Mouse (Mus musculus) ZHBTc4 (cell line): Measurements from ENCODE around the gene Btg4.
"Not testable (repeated sequence)": the region's sequence is repeated elsewhere in the genome, so short reads cannot be mapped to it uniquely, and the experiment has no call there.

Source experiments
- DNase-seq: peaks from one replicate; pipeline ENCODE4 v3.0.0-alpha.2; 2011; ENCODE audit warnings: low read depth, low spot score

Btg4 gene

DNA sequence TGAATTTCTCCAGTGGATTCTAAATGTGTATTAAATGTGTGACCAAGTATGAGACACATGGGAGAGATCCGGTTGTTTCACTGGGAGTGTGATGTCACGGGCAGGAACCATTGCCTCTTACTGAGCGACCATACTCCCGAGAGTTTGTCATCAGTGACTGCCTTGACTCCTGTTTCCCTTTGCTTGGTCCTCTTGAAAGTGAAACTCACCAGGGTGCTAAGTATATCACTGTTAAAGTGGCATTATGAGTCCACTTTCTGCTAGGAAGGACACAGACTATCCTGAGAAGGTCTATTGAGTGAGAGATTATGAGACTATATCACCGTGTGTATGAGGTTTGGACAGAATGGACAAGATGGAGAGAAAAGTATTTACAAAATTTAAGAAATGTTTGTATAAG lies 20.9 kb downstream of the Btg4 start:
- no peak for DNase-seq

DNA sequence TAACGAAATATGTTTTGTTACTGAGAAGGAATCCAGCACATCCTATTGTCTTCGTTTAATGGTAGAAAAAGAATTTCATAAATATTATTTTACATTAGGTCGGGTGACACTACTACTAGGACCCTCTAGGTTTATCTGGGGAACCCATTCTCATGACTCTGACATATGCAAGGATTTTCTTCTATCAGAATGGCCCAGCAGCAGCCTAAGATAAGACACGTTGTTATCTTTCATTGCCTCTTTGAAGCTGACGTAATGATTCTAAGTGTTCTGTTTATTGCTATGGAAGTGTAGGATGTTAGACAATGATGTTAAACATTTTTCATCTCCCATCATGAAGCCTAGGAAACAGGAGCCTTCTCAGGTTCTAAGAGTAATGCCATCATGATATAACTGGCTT lies 33.0 kb downstream of the Btg4 start:
- no peak for DNase-seq

DNA sequence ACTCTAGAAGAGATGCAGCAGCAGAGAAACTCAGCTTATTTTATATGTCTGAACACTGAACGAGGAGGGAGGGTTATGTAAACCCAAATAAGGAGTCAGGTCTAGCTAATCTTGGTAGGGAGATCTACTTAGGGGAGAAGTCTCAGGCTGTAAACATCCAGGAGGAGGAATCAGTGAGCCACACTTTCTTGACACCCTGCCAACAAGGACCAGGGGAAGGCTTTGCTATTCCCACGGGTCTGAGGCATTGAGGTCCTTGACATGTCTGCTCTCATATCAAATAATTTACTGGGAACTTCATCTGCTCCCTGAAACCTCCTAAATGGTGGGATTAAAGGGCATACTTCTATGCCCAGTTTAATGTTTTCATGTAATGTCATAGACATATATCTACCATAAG lies 35.6 kb downstream of the Btg4 start:
- no peak for DNase-seq

DNA sequence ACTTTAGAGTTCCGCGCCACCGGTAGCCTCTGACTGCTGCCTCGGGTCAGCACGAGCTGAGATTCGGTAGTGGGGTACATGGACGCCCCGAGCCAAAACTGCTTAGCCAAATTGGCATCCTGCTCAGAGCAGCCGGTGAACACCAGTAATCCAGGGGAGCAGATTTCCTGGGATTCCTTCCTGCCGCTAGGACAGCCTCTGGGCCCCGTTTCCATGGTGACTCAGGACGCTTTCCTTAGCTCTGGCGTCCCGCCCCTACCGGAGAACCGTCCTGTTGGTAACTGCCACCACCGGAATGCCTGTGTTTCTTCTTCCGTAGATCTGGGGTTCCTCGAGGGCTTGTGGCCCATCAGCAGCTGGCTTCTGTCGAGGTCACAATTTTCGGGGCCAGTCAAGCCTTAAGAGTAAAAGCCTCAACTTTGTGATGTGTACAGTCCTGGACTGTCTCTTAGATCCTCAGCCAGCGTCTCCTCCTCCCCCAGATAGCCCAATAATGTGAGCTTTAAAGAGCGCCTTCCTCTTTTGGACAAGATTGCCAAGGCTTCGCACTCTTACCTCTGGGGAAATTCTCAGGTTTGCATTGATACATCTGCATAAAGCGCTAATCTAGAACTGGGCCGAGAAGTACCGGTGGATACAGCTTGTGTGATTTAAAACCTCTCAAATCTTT lies 41.2 kb downstream of the Btg4 start, which contains the start of gene 4833427G06Rik:
Gene 4833427G06Rik, minus strand, starts transcription at position 323 of the 670 bp plus-strand sequence.
- DNase-seq: peak; percentile 80

DNA sequence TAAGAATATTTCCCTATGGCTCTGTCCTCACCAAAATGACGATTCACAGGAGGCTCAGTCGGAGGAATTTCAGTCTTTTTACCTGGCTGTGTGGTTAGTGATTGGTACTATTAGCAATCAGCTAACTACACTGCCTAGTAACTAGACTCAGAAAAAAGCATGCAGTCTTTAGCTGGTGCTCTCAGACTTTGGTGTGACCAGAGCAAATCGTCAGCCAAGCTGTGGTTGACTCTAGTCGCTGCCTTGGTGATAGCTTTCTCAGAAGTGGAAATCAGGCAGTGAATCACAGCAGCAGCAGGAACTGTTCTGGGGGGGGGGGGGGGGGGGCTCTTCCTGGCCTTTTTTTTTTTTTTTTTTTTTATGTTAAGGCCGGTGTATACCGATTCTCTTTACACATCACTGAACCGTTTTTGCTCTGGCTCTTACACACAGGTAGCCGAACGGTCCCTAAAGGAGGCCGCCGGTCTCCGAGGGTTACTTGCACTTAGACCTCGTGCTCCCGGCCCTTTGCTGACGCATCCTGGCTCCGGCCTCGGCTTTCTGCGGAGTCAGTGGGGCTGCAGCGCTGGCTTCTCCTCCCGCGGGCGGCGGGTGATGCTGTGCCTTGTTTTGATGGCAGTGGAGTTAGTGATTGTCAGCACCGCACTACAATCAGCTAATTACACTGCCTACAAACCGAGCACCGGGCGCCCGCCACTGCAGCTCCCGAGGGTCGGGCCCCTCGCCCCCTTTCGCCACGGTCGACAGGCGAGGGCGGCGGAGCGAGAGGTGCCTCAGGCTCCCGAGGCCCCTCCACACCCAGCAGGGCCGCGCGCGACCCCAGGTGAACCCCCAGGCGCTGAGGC lies 42.5 kb downstream of the Btg4 start:
- DNase-seq: peak; percentile 74

DNA sequence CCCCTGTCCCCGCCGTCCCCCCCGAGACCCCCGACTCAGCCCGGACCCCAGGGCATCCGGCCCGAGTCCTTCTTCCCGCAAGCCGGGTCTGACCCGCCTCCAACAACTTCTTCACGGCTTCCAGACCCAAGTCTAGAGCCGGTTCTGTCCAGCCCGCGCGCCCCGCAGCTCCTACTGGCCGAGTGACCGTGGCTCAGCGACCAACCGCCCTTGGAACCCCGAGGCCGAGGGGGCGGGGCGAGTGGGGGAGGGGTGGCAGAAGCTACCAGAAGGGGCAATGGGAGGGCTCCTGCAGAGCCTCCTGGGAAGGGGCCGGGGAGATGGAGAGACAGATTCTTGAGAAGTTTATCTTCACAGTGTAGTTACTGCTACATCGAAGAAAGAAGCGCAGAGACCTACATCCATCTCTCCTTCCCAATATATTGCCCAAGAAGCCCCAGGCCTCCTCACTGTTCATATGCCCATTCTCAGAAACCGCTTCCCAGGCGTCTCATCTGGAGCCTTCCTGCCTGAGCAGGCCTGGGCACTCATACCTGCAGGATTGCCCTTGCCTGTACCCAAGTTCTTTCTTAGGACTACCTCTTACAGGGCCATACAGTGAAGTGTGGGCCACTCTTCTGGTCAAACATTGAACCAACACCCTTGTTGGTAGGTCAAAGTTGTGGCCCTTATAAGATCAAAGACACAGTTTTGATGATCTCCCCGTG lies 43.3 kb downstream of the Btg4 start:
- peak; percentile 43 for DNase-seq

GRCm38 (mm10) chr9:51105751-51106150 lies 45.0 kb downstream of the Btg4 start:
- peak; percentile 10 for DNase-seq

- DNase-seq: no peak
Observed at GRCm38 (mm10) chr9:51114767-51115166, 54.1 kb downstream of the Btg4 start.

GRCm38 (mm10) chr9:51136985-51137384 lies 76.3 kb downstream of the Btg4 start:
- DNase-seq: no peak

DNA sequence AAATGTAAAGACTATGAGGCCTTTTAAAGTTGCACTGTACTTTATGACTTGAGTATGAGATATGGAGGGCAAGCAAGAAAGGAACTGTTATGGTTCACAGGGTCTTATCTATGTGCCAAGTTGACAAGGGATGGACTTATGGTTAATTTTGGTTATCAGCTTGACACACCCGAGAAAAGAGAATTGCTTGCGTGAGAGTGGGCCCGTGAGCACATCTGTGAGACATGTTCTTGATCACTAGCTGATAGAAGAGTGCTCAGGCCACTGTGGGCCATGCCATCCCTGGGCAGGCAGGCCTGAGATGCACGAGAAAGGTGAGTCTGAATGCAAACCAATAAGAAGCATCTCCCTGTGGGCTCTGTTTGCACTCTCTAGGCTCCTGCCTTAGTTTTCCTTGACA lies 76.7 kb downstream of the Btg4 start:
- no peak for DNase-seq

- no peak for DNase-seq
Observed at GRCm38 (mm10) chr9:51137836-51138235, 77.1 kb downstream of the Btg4 start.

- DNase-seq: no peak
Observed at GRCm38 (mm10) chr9:51138301-51138700, 77.6 kb downstream of the Btg4 start.

- not testable (repeated sequence) for DNase-seq
Observed at GRCm38 (mm10) chr9:51139401-51139800, 78.7 kb downstream of the Btg4 start.

DNA sequence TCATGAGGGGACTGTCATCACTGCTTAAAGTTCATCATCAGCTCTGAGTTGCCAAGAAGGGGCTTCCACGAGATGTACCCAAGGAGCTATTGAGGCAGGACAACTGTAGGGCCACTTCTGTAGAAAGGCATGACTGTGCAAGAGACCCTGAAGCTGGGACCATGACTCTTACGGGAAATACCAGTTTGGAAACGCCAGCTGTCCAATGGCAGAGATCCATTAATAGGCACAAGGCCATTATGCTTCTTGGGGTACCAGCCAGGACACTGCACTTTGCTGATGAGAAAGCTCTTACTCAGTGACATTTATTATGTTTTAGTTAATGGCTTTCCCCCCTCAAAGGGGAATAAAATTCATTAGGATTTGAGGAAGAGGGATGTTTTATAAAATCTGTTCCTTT lies 80.0 kb downstream of the Btg4 start:
- no peak for DNase-seq

DNA sequence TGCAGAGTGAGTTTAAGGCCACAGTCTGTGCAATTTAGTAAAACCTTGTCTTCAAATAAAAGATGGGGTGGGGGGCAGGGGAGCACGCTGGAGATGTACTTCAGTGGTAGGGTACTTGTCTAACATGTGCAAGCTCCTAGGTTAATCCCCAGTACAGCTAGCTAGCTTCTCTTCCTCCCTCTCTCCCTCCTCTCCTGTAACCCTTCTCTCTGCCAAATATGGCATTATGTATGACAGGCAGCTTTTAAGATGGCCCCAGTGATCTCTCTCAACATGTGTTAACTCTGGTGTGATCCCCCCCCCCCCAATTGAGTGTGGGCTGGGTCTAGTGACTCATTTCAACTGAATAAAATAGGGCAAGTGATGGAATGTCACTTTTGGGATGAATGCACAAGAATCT lies 82.7 kb downstream of the Btg4 start:
- DNase-seq: no peak

- no peak for DNase-seq
Observed at GRCm38 (mm10) chr9:51144218-51144617, 83.5 kb downstream of the Btg4 start.

DNA sequence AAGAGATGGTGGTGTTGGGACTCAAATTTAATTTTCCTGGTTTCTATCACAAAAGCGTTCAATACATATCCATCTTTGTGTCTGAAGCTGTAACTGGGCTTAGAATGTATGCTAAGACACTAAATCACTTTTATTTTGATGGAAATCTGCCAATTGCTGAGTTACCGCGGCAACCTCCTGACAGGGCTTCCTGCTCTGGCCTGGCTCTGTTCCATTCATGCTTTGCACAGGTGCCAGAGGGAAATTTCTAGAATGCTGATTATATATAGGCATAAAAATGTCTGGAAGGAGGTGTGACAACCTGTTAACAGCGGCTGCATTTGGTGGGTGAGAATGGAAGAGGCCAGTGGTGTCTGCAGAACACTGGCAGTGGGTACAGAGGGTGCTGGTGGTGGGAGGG lies 85.8 kb downstream of the Btg4 start:
- DNase-seq: no peak

DNA sequence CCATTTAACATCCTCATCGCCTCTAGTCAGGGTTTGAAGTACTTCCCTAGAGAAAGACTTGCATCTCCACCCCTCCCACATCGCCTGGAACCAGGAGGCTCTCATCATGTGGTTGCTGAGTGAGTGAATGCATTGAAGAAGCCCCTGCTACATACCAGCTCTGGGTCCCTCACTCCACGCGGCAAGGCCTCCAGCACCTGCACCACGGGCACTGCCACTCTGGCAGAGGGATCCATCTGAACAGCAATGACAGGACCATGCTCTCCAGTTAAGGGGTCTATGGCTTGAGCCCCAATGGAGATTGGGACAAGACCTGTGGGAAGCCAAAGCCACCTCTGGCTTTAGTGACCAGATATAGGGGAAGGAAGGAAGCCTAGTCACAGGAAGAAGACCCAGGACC lies 86.6 kb downstream of the Btg4 start:
- DNase-seq: no peak

DNA sequence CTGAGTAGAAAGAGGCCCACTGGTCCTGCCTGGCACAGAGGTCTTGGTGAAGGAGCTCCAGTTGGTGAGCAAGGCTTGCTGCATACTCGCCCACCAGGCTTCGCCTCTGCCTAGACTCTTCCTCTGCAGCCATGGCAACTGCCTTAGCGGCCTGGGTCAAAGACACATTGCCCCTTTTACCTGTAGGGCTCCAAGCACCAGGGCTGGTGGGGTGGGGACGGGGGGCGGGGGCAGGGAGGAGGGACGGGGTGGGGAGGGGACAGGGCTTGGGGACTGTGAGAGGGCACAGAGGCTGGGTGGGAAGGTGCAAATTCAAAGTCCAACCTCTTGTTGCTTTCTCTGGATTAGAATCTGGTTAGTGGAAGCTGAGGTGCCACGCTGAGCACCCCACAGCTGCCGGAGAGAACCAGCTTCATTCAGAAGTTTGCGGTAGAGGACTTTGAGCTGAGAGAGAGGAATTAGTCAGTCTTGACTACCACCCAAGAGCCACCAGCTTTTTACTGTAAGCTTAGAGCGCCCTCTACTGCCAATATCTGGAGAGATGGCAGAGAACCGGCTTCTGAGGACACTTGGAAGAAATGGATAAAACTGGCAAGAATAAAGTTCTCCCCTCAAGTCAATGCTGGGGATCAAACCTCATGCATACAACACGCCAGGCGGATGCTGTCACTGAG lies 91.5 kb downstream of the Btg4 start:
- peak; percentile 73 for DNase-seq

DNA sequence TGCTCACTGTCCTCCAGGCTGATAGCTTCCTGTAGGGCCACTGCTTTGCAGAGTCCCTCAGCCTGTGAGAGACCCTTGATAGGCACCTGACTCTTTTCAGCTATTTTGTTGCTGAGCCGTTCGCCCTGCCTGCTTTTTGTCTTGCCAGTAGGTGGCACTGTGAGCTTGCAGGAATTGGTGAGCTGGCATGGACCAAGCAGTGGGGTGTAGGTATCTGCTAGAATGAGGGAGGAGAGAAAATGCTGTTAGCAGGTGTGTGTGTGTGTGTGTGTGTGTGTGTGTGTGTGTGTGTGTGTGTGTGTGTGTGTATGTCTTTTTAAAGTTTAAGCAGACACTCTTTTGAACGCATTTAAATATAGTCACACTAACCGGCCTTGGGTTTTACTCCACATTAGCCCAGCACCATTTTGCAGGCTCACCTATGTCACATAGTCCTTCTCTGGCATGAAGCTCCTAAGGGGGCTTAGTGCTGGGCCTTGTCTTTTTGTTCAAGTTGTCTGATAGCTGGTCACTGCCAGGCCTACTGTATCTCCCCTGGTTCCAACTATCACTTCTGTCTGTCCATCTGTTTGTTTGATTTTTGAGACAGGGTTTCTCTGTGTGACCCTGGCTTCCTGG lies 101.2 kb downstream of the Btg4 start:
- peak; percentile 77 for DNase-seq

GRCm38 (mm10) chr9:51163989-51164388 lies 103.3 kb downstream of the Btg4 start:
- DNase-seq: no peak
